Mouse (Mus musculus) lung, postnatal 25 days (tissue): ENCODE measurements at regions not wholly inside any gene's neighbourhood (a gene's known extent, or its start where the extent isn't known, plus 50 kb on each side); places are given as distances from the start of the nearest gene placed in this dataset.
A peak's percentile ranks its signal among the peaks of the same experiment; 100 is the strongest.
"Not testable (repeated sequence)": the region's sequence is repeated elsewhere in the genome, so short reads cannot be mapped to it uniquely, and the experiment has no call there.

Source experiments
- DNase-seq: peaks from one replicate; pipeline ENCODE4 v3.0.0; 2022; ENCODE audit warnings: low spot score

GRCm38 (mm10) chr4:28064935-28065334 lies 748.0 kb upstream of the Epha7 start:
- DNase-seq: no peak

DNA sequence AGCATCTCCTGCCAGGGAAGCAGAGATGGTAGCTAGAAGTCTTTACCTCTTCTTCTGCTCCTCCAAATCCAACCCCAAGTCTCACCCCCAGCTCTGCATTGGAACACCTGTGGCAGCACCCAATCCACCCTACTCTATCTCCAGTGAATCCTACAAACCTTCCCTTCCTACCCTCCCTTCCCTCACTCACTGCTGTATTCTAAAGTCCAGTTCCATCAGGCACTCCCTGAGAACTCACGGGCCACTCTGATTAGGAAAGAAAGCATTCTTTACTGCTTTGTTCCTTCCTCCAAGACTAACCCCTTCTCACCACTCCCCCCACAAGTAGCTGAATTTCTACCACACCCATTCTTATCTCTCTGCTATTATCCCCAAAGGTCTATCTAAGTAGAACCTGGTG lies 747.1 kb upstream of the Epha7 start:
- no peak for DNase-seq

GRCm38 (mm10) chr4:28079030-28079429 lies 733.9 kb upstream of the Epha7 start:
- no peak for DNase-seq

DNA sequence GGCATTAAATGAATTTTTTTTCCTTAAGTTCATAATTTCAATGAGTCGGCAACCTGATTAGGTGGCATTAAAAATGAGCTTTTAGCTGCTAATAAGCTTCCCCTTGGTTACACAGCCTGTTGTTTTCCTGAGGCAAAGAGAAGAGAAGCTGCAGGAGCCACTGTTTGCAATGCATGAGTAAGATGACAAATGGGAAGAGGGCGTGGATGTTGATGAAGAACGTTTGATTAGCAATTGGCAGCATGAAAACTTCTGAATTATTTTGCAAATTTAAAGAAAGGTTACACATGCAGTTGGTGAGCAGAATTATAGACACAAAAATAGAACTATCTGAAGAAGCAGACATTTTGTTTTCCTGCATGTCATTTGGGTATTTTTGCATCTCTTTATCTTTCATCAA lies 720.1 kb upstream of the Epha7 start:
- no peak for DNase-seq

DNA sequence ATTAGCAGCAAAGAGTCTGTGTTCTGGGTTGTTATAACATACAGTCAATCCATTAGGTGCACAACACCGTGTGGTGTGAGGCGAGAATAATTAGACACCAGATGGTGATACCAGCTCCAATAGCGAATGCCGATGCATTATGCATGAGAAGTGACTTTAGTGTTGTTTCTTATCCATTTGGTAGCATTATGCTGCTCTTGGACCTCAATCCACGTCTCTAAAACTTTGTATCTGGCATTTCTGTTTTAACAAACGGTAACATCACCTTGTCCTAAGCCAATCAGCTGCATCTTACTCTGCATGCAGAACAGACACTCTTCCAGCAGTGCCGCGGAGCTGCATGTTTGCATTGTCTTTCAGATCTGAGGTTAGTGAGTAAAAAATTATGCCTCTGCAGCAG lies 669.8 kb upstream of the Epha7 start:
- no peak for DNase-seq

GRCm38 (mm10) chr4:28155116-28155515 lies 657.8 kb upstream of the Epha7 start:
- no peak for DNase-seq

DNA sequence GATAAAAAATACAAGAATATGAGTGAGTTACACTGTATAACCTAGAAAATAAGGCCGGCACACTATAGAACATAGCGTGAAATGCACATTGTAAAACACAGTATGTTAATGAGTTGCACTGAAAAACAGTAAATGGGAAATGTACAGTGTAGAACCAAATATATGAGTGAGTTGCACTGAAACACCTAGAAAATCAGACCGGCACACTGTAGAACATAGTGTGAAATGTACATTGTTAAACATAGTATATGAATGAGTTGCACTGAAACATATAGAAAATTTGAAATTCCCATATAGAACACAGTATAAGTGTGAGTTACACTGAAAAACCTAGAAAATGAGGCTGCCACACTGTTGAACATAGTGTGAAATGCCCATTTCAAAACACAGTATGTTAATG lies 636.2 kb upstream of the Epha7 start:
- DNase-seq: peak; percentile 24

GRCm38 (mm10) chr4:28190861-28191260 lies 622.1 kb upstream of the Epha7 start:
- no peak for DNase-seq

DNA sequence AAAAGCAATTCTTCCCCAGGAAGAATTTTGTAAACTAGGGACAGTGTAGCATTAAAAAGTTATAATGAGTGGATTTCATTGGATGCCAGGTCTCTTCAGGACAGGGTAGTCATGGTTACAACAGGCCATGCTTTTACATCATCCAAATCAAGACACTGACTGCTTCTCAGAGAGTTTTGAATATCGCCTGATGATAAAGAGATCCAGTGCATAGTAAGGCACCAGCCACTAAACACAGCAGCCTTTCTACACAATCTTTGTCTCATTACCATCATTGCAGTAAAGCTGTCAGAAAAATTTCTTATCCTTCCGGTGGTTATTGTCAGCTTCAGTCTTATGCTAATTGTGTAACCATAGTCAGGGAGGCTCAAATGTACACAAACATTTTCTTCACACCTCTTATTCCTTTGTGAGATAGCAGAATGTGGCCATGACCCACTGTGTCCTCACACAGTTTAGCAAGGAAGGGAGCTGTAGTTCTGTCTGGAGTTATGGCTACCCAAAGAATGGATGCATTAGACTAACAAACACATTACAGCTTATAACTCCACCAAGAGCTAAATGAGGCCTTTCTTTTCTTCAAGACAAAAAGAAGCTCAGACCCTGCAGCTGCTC lies 585.2 kb upstream of the Epha7 start:
- DNase-seq: no peak

DNA sequence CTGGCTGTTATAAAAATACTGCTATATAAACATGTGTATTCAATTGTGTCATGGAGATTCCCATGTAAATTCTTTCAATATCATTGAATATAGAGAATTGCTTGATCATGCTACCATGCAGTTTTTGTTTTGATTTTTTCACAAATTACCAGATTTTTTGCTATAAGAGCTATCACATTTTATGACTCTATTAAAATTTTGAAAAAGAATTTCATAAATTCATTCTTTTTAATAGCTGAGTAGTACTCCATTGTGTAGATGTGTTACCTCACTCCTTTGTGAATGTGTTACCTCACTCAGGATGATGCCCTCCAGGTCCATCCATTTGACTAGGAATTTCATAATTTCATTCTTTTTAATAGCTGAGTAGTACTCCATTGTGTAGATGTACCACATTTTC lies 577.4 kb upstream of the Epha7 start:
- DNase-seq: not testable (repeated sequence)

DNA sequence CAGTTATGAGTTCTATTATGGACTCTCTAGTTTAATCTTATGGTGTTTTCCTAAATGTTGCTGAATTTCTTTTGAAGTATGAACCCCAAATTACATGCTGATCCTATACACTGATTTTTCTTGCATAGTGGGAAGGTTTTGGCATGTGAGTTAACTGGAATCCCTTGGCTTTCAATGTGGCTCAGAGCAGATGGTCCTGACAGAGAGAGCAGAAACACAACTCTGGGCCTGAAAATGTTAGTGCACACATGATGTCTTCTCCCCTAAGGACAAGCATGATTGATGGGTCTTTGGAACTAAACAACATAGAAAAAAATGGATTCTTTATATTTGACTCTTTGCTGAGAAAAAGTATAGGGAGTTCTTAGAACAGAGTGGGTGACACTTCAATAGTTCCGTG lies 570.7 kb upstream of the Epha7 start:
- DNase-seq: no peak
